Mouse (Mus musculus): ENCODE measurements around the gene Xcr1. TPM values are rescaled to one million over a fixed set of nuclear protein-coding genes. Genes with fewer than 3 reads are reported as not detected.

The Xcr1 gene
- total and polyA plus RNA-seq, 3 experiments, result 0.57 to 1.9 (median 0.62) TPM

DNA sequence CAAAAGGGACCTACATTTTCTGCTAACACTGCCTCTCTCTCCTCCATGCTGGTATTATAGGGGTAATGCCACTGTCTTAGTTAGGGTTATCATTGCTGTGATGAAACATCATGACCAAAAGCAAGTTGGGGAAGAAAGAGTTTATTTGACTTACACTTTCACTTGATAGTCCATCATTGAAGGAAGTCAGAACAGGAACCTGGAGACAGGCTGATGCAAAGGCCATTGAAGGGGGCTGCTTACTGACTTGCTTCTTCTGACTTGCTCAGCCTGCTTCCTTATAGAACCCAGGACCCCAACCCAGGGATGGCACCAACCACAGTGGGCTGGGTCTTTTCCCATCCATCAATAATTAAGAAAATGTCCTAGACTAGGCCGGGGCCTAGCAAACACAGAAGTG is 1.8 kb upstream of the Xcr1 start:
- in situ Hi-C loops (cut with MboI; ENCODE audit: low pct_ligation_motif_present, low pct_unique_long_range_greater_than_20kb, low sequenced_read_pairs), result no loop called here
- H3K27ac ChIP-seq (ENCODE audit: insufficient read depth, low read depth), result peak overlapping the region; percentile 97
- no peaks in the 10 kb centered on the region for H3K27me3 ChIP-seq (replicated peaks)
- H3K79me2 ChIP-seq (replicated peaks; ENCODE audit: control insufficient read depth, extremely low read depth, insufficient read depth, poor library complexity, severe bottlenecking), result no peaks in the 10 kb centered on the region; the same call in 1 of the 2 replicates
- TF ChIP-seq ELF1 (IDR thresholded peaks at IDR 0.05; ENCODE audit: low read depth, low read length), result no peak
- no peak for TF ChIP-seq HCFC1 (IDR thresholded peaks at IDR 0.05; ENCODE audit: low read depth, low read length)
- no peak for TF ChIP-seq POLR2A (IDR thresholded peaks at IDR 0.05; ENCODE audit: low read depth, low read length)
- TF ChIP-seq NRF1 (IDR thresholded peaks at IDR 0.05; ENCODE audit: low read depth, low read length), result no peak
- TF ChIP-seq NELFE (IDR thresholded peaks at IDR 0.05; ENCODE audit: low read depth, low read length), result no peak
- TF ChIP-seq TCF12 (IDR thresholded peaks at IDR 0.05; ENCODE audit: low read depth, low read length), result no peak
- no peak for TF ChIP-seq MAX (IDR thresholded peaks at IDR 0.05; ENCODE audit: low read length)
- no peak for TF ChIP-seq ZNF384 (IDR thresholded peaks at IDR 0.05; ENCODE audit: low read depth, low read length)
- TF ChIP-seq MAFK (IDR thresholded peaks at IDR 0.05; ENCODE audit: insufficient replicate concordance, low read length), result no peak
- dilution Hi-C loops (cut with MboI; ENCODE audit: extremely low pct_ligation_motif_present, extremely low pct_unique_long_range_greater_than_20kb, low sequenced_read_pairs), result no loop called here
- no peaks in the 10 kb centered on the region for H3K36me3 ChIP-seq (replicated peaks in 1 of 2; ENCODE audit: control insufficient read depth in 1 of 2, insufficient read depth in 1 of 2, low read length in 1 of 2)
- peaks cover 22 to 82% of the 10 kb centered on the region in 2 experiments for H3K4me1 ChIP-seq (ENCODE audit: control insufficient read depth in 1 of 2, insufficient read depth in 2 of 2)
- H3K9me3 ChIP-seq (replicated peaks; ENCODE audit: low read length), result no peaks in the 10 kb centered on the region
- H3K4me3 ChIP-seq (replicated peaks in 1 of 3; ENCODE audit: low read depth in 2 of 3, low read length in 2 of 3, poor library complexity in 1 of 3), result no peak overlapping the region
- peak overlapping the region; percentile 74 for H3K9ac ChIP-seq (ENCODE audit: insufficient read depth, low read depth)
- peak overlapping the region; percentile 69 for H3K4me2 ChIP-seq (ENCODE audit: insufficient read depth, low read depth, poor library complexity, severe bottlenecking)
- DNase-seq (ENCODE audit: extremely low read depth), result no peak

DNA sequence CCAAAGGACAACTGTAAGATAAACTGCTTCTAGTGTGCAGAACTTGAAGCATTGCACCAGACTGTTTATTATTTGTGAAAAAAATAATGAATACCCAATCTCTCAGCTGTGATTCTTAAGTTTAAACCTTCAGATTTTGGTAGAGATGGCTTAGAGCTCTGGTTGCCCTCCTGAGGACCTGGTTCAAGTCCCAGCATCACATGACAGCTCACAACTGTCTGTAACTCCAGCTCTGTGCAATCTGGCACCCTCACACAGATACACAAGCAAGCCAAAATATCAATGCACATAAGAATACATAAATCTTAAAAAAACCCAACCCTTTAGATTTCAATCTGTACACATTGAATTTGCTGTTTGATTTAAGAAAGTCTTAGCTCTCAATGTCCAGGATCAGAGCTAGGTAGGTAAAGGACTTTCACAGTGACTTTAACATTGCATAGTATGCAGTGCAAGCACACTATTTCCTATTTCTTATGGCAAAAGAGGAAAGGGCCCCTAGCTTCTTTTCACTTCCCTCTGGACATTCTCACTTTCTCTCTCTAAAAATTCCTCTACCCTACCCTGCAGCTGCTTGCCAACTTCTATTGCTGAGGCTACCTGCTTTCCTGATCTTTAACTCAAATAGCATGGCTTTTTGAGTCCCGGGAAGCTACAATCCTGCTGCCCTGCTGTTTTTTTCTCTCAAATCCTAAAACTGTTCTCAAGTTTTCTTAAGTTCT is 1.2 kb upstream of the Xcr1 start:
- no peaks in the 10 kb centered on the region; the same call in 1 of the 2 replicates for H3K79me2 ChIP-seq (replicated peaks; ENCODE audit: control insufficient read depth, extremely low read depth, insufficient read depth, poor library complexity, severe bottlenecking)
- H3K4me2 ChIP-seq (ENCODE audit: insufficient read depth, low read depth, poor library complexity, severe bottlenecking), result peak overlapping the region; percentile 69
- in situ Hi-C loops (cut with MboI; ENCODE audit: low pct_ligation_motif_present, low pct_unique_long_range_greater_than_20kb, low sequenced_read_pairs) (no loop called here), dilution Hi-C loops (cut with MboI; ENCODE audit: extremely low pct_ligation_motif_present, extremely low pct_unique_long_range_greater_than_20kb, low sequenced_read_pairs) (no loop called here)
- TF ChIP-seq PAX5 (IDR thresholded peaks at IDR 0.05; ENCODE audit: low read length), result no peak
- peak; percentile 78 for TF ChIP-seq BHLHE40 (IDR thresholded peaks at IDR 0.05; ENCODE audit: low read depth, low read length)
- peak; percentile 97 for TF ChIP-seq IRF4 (IDR thresholded peaks at IDR 0.05; ENCODE audit: low read depth, low read length)
- TF ChIP-seq ZMIZ1 (IDR thresholded peaks at IDR 0.05; ENCODE audit: low read depth, low read length), result no peak; the same call in 1 of the 2 replicates
- TF ChIP-seq ELF1 (IDR thresholded peaks at IDR 0.05; ENCODE audit: low read depth, low read length), result peak; percentile 53; the same call in 1 of the 2 replicates
- TF ChIP-seq HCFC1 (IDR thresholded peaks at IDR 0.05; ENCODE audit: low read depth, low read length), result no peak
- TF ChIP-seq ZNF384 (IDR thresholded peaks at IDR 0.05; ENCODE audit: low read depth, low read length), result peak; percentile 70
- no peak; the same call in 1 of the 2 replicates for TF ChIP-seq MAX (IDR thresholded peaks at IDR 0.05; ENCODE audit: low read length)
- TF ChIP-seq CTCF (conservative IDR thresholded peaks at IDR 0.05 in 1 of 2, IDR thresholded peaks at IDR 0.05 in 1 of 2; ENCODE audit: low read depth in 2 of 2, low read length in 2 of 2), result no peak
- TF ChIP-seq CHD2 (IDR thresholded peaks at IDR 0.05; ENCODE audit: low read length), result peak; percentile 77
- no peak; the same call in 1 of the 2 replicates for TF ChIP-seq RAD21 (IDR thresholded peaks at IDR 0.05; ENCODE audit: low read depth, low read length)
- TF ChIP-seq POLR2A (IDR thresholded peaks at IDR 0.05; ENCODE audit: low read depth, low read length), result 0 out of 2 replicates have a peak, but pooled peaks have one; percentile 5
- peak; percentile 66; the same call in 1 of the 2 replicates for TF ChIP-seq JUND (conservative IDR thresholded peaks at IDR 0.05; ENCODE audit: low read depth, low read length)
- no peak; the same call in 1 of the 2 replicates for TF ChIP-seq RCOR1 (conservative IDR thresholded peaks at IDR 0.05; ENCODE audit: low read depth, low read length)
- peak; percentile 37; the same call in 1 of the 2 replicates for TF ChIP-seq MYC (IDR thresholded peaks at IDR 0.05; ENCODE audit: low read depth, low read length)
- no peak for TF ChIP-seq NRF1 (IDR thresholded peaks at IDR 0.05; ENCODE audit: low read depth, low read length)
- TF ChIP-seq ZKSCAN1 (IDR thresholded peaks at IDR 0.05; ENCODE audit: borderline replicate concordance, low read depth, low read length), result no peak
- peak; percentile 64 for TF ChIP-seq USF1 (IDR thresholded peaks at IDR 0.05; ENCODE audit: low read depth, low read length)
- TF ChIP-seq UBTF (IDR thresholded peaks at IDR 0.05; ENCODE audit: low read depth, low read length), result no peak
- TF ChIP-seq USF2 (conservative IDR thresholded peaks at IDR 0.05; ENCODE audit: low read depth, low read length), result peak; percentile 58
- TF ChIP-seq EP300 (IDR thresholded peaks at IDR 0.05; ENCODE audit: low read length), result peak; percentile 98
- peak; percentile 83 for TF ChIP-seq SIN3A (IDR thresholded peaks at IDR 0.05; ENCODE audit: low read length)
- TF ChIP-seq MEF2A (IDR thresholded peaks at IDR 0.05; ENCODE audit: borderline replicate concordance, low read depth, low read length), result peak; percentile 85
- peak; percentile 82 for TF ChIP-seq ETS1 (conservative IDR thresholded peaks at IDR 0.05; ENCODE audit: low read depth, low read length)
- no peak for TF ChIP-seq CHD1 (IDR thresholded peaks at IDR 0.05; ENCODE audit: low read depth, low read length)
- TF ChIP-seq POLR2AphosphoS2 (IDR thresholded peaks at IDR 0.05; ENCODE audit: low read depth, low read length), result no peak
- TF ChIP-seq TBP (conservative IDR thresholded peaks at IDR 0.05; ENCODE audit: low read depth, low read length), result peak; percentile 63
- peak; percentile 83 for TF ChIP-seq TCF12 (IDR thresholded peaks at IDR 0.05; ENCODE audit: low read depth, low read length)
- no peaks in the 10 kb centered on the region for H3K9me3 ChIP-seq (replicated peaks; ENCODE audit: low read length)
- peak; percentile 43 for DNase-seq (ENCODE audit: extremely low read depth)
- H3K4me1 ChIP-seq (ENCODE audit: control insufficient read depth in 1 of 2, insufficient read depth in 2 of 2), result peaks cover 17 to 76% of the 10 kb centered on the region in 2 experiments
- no peak overlapping the region for H3K4me3 ChIP-seq (replicated peaks in 1 of 3; ENCODE audit: low read depth in 2 of 3, low read length in 2 of 3, poor library complexity in 1 of 3)
- no peaks in the 10 kb centered on the region for H3K36me3 ChIP-seq (replicated peaks in 1 of 2; ENCODE audit: control insufficient read depth in 1 of 2, insufficient read depth in 1 of 2, low read length in 1 of 2)
- peak overlapping the region; percentile 74 for H3K9ac ChIP-seq (ENCODE audit: insufficient read depth, low read depth)
- H3K27ac ChIP-seq (ENCODE audit: insufficient read depth, low read depth), result peak overlapping the region; percentile 97
- H3K27me3 ChIP-seq (replicated peaks), result no peaks in the 10 kb centered on the region

All from CH12.LX (cell line).